Mouse (Mus musculus) bone marrow macrophage, adult 2 months (primary cell): ENCODE measurements at regions not wholly inside any gene's neighbourhood (a gene's known extent, or its start where the extent isn't known, plus 50 kb on each side); places are given as distances from the start of the nearest gene placed in this dataset.

Source experiments
- H3K27ac ChIP-seq: 2 replicates; pipeline ENCODE4 v1.5.1; 2012; ENCODE audit warnings: low read depth, low read length; ENCODE audit not compliant: insufficient read depth
- H3K4me1 ChIP-seq: 2 replicates; pipeline ENCODE4 v1.6.1; 2012; ENCODE audit warnings: low read length; ENCODE audit not compliant: control insufficient read depth, insufficient read depth
- H3K4me3 ChIP-seq: 2 replicates; pipeline ENCODE4 v1.5.1; 2012; ENCODE audit warnings: mild to moderate bottlenecking, low read length, moderate library complexity; ENCODE audit not compliant: insufficient read depth
- CTCF ChIP-seq: IDR thresholded peaks from 2 replicates; pipeline ENCODE4 v1.5.1; 2012; ENCODE audit warnings: low read depth, mild to moderate bottlenecking, low read length, moderate library complexity
- POLR2A ChIP-seq: IDR thresholded peaks from 2 replicates; pipeline ENCODE4 v1.6.1; 2012; ENCODE audit warnings: mild to moderate bottlenecking, low read depth, low read length, borderline replicate concordance

DNA sequence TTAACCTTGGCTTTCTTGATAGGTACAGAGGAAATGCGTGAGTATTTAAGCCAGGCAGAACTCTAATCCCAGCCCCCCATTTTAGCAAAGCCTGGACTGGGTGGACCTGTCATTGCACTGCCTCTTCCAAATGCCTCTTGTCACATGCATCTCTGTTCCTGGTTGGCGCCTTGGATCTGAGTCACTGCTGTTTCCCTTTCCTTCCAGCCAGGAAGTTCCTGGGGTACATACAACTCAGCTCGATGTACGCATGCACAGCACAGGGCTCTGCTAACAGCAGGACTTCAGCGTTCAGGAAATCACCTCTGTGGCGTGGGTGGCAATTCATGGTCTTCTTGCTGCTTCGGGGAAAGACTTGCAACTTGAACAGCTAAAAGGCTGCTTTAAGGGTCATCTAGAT lies 59.9 kb upstream of the Pax6 start:
- TF ChIP-seq POLR2A = no peak
- H3K4me1 ChIP-seq = no peaks in the 10 kb centered on the region
- H3K27ac ChIP-seq = no peak overlapping the region
- H3K4me3 ChIP-seq = no peak overlapping the region

DNA sequence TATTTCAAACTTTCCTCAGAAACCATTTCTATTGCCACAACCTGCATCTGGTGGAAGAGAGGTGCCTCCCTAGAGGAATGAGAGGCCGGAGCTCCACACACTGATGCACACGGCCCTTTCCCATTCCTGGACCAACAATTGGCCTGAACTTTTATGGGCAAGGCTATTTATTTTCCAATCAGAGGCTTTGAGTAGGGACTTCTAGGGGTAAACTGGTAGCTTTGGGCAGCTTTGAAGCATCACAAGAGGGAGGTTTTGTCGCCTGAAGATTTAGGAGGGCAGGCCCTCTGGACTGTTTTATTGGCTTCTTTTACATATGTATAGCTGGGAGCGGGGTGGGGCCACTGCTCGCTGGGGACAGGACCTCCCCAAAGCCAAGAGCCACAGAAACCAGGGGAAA lies 57.7 kb upstream of the Pax6 start:
- H3K4me1 ChIP-seq = no peaks in the 10 kb centered on the region
- TF ChIP-seq POLR2A (no peak), CTCF (no peak)
- no peak overlapping the region for H3K4me3 ChIP-seq
- no peak overlapping the region for H3K27ac ChIP-seq

DNA sequence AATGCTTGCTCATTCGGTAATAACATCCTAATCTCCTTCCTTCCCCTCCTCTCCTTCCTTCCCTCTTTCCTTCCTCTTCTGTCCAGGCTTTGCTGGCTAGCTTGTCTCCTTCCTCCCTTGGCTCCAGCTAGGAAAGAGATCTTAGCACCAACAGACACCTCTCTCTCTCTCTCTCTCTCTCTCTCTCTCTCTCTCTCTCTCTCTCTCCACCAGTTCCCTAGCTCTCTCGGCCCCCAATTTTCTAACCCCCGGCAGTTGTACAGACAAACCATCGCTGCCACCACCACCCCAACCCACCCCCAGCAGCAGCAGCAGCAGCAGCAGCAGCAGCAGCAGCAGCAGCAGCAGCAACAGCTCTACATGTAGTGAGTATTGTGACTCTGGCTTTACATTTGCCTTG lies 57.0 kb upstream of the Pax6 start:
- Histone ChIP-seq H3K4me3 (no peak overlapping the region), H3K4me1 (no peaks in the 10 kb centered on the region), H3K27ac (no peak overlapping the region)
- no peak for TF ChIP-seq CTCF
- TF ChIP-seq POLR2A = no peak

DNA sequence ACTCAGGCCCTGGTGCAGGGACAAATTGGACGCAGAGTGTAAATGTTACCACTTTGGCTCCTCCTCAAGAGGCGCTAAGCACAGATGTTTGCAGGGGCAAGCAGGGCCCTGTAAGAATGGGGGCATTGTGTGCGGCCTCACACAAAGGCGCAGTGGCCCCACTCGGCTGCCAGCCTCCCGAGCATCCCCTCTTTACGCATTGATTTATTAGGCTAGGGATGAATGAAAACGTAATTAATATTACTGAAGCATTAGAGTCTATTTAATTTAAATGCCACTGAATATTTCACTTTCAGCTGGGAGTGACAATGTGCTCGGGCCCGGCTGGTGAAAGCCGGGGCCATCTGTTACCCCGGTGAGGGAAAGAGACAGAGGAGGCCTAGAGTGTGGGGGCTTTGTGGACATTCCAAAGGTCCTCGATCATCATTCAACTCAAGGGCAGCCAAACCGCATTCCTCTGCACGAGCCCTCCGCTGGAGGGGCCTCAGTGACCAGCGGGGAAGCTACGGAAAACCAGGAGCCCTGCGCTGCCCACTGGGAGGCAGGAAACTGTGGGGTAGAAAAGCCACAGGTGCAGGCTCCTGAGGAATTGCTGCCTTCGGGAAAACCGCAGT lies 56.5 kb upstream of the Pax6 start:
- no peak for TF ChIP-seq POLR2A
- TF ChIP-seq CTCF = no peak
- H3K4me3 ChIP-seq = no peak overlapping the region
- H3K27ac ChIP-seq = no peak overlapping the region
- H3K4me1 ChIP-seq = no peaks in the 10 kb centered on the region

DNA sequence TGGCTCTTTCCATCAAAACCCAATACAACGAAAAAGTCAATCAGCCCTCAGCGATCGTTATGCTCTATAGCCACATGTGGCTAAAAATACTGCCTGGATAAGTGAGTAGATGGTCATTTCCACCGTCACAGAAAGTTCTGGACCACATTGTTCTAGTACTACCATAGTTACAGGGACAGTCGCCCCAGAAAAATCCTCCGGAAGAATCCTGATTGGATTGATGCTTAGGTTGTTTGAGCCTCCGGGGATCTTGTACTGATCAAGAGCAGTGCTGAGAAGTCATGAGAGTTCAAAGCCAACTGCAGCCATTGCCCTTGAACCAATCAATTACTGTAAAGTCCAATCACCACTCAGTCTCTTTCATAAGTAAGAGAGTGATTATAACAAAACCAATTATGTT lies 56.0 kb upstream of the Pax6 start:
- H3K27ac ChIP-seq = no peak overlapping the region
- no peak overlapping the region for H3K4me3 ChIP-seq
- no peak for TF ChIP-seq POLR2A
- H3K4me1 ChIP-seq = no peaks in the 10 kb centered on the region

DNA sequence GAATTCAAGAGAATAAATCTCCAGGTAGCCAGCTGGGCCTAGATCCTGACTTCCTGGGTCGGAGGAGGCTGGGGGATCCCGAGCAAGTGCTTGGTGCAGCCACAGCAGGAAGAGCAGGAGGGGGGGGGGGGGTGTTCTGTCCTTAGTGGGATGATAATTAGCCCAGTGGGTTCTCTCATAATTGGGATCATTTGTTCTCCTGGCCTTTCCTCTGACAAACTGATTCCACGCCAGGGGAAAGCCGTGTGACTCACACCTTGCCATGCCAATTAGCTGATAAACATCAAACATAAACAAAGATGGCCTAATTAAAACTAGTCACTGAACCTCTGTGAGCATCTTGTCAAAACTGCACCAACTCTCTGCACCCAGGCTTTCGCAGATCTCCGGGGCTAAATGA lies 55.5 kb upstream of the Pax6 start:
- Histone ChIP-seq H3K27ac (no peak overlapping the region), H3K4me1 (no peaks in the 10 kb centered on the region), H3K4me3 (no peak overlapping the region)
- TF ChIP-seq CTCF = no peak
- TF ChIP-seq POLR2A = no peak

DNA sequence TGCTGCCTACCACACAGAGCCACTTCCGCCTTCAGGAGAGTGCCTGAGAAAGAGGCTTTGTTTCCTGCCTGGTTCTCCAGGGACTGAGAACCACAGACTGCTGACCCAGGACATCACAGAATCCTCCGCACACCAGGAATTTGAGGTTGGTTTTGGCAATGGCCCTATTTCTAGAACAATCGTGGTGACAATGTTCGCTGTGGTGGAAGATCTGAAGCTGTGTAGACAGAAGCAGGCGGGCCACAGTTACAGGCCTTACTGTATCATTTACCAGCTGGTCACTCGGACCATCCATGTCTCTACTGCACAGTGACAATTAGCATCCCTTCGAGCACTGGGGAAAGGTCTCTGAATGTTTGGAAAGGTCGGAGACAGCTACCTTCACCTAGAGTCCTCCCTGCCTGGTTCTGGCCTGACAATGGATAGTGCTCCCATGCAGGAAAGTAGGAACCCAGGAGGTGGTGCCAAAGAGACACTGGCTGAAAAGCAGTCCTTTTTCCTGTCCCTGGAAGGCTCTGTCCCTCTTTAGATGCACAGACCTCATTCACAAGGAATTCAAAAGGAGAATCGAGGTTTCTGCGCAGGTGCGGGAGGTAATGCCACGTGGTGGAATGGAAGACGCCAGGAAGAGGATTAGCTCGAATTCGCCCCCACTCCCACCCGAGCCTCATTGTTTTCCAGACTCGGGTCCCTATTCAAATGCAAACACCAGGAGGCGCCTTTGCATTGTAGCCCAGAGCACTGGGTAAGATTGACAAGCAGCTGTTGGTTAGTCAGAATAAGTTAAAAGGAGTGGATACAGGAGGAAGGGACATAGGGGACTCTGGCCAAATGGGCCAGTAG lies 52.6 kb upstream of the Pax6 start:
- no peak overlapping the region for H3K27ac ChIP-seq
- TF ChIP-seq POLR2A = no peak
- peak; percentile 38 for TF ChIP-seq CTCF

More for the DNA sequence above, 52.6 kb upstream of the Pax6 start:
- Histone ChIP-seq H3K4me3 (no peak overlapping the region), H3K4me1 (no peaks in the 10 kb centered on the region)
